Mouse (Mus musculus): ENCODE results near the gene Hmgcl.
A peak's percentile ranks its signal among the peaks of the same experiment; 100 is the strongest.
"Not testable (repeated sequence)": the region's sequence is repeated elsewhere in the genome, so short reads cannot be mapped to it uniquely, and the experiment has no call there.

The Hmgcl gene

DNA sequence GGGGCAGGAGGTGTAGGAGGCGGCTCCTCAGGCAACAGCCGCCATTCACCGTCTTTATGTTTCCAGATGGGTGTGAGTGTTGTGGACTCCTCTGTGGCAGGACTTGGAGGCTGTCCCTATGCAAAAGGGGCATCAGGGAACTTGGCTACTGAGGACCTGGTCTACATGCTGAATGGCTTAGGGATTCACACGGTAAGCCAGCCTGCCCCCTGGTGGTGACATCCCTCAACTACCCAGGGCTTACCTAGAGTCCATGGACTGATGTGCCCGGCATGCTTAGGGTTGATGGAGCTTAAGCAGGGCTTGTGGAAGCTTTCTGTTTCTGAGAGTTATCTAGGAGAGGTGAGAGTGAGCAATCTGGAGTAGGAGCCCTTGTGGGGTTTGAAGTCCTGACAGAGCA lies 14.5 kb downstream of the Hmgcl start:
- DNase-seq (ENCODE audit: low spot score), result peak; percentile 92

DNA sequence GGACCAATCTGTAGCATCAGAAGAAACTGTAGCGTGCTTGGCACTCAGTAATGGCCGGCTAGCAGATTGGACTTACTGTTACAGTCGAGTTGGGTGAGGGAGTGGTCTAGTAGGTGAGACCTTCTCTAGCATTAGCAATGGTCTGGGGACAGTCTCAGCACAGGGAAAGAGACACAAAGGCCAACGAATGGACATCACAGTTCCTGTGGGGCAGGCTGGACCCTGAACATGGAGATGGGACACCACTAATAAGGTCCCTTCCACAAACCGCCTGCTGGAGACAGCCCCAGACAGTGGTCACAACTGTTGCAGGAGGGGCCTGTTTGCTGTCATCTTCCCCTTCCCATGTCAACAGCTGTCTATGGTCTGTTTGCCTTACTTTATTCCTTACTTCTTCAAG lies 15.5 kb downstream of the Hmgcl start:
- no peak for DNase-seq (ENCODE audit: low spot score)

DNA sequence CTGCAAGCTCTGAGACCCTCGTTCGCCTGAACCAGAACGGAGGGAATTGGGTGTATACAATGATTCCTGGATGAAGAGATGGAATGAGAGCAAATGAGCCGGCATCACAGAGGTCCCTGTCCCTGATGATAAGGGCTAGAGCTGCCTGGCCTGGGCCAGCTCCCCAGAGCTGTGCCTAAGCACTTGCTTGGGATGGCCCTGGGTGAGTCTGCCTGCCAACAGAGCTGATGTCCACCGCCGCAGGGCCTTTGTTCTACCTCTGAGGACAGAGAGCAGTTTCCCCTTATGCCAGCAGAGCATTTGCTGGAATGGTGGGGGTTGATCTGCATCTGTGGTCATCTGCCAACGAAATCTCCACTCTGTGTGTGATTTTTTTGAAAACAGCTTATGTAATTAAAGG lies 15.9 kb downstream of the Hmgcl start:
- peak; percentile 51 for DNase-seq (ENCODE audit: low spot score)

GRCm38 (mm10) chr4:135962946-135963345 lies 16.7 kb downstream of the Hmgcl start:
- DNase-seq (ENCODE audit: low spot score), result no peak

DNA sequence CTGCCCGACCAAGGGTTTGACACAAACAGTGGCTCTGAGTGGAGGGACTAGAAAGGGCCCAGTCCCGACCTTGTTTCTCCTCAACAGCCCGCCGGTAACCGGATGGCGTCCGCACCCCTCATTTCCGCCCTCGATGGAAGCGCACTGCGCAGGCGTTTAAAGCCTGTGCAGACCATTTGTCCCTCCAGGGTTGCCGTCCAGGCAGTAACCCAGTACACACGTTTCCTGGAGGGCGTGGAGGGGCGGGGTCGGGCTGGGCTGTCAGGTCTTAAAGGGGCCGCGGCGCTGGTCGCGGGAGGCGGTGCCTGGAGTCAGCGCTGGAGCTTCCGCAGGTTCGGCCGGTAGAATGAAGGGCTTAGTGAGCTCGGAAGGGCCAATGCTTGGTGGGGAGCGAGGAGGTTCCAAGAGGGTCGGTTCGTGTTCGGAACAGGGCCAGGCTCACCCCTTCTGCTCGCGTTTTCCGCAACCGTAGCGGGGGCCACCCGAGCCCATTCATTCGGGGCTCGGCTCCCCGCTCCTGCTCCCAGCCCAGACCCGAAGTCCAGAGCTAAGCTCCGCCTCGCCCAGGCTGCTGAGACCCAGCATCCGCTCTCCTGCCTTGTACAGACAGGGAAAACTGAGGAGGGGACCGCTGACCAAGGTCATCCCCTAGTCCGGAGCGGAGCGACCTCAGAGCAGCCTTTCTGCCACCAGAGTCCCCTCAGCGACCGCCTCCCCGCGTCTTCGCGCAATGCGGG lies 17.4 kb downstream of the Hmgcl start, which contains the start of gene Gale:
Gale (plus strand) TSS at position 271 of the 737 bp plus-strand sequence.
- peak; percentile 97 for DNase-seq (ENCODE audit: low spot score)

GRCm38 (mm10) chr4:135964426-135964825 lies 18.2 kb downstream of the Hmgcl start:
- DNase-seq (ENCODE audit: low spot score), result peak; percentile 88

DNA sequence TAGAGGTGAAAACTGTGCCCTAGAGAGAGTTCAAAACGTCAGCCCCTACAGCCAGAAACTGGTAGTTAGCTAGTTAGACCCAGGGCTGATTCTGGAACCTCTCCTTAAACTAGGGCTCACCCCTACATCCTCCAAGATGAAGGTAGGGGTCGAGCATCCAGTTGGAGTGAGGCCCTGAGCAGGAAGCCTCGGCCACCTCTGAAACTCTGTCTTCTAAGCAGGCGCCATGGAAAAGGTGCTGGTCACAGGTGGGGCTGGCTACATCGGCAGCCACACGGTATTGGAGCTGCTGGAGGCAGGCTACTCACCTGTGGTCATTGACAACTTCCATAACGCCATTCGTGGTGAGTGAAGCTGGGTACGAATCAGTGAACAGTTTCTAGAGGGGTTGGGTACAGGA lies 18.9 kb downstream of the Hmgcl start:
- no peak for DNase-seq (ENCODE audit: low spot score)

GRCm38 (mm10) chr4:135966283-135966682 lies 20.0 kb downstream of the Hmgcl start:
- DNase-seq (ENCODE audit: low spot score), result no peak

GRCm38 (mm10) chr4:135967086-135967760 lies 21.0 kb downstream of the Hmgcl start:
- no peak for DNase-seq (ENCODE audit: low spot score)

GRCm38 (mm10) chr4:135968271-135968869 lies 22.1 kb downstream of the Hmgcl start:
- DNase-seq (ENCODE audit: low spot score), result no peak

DNA sequence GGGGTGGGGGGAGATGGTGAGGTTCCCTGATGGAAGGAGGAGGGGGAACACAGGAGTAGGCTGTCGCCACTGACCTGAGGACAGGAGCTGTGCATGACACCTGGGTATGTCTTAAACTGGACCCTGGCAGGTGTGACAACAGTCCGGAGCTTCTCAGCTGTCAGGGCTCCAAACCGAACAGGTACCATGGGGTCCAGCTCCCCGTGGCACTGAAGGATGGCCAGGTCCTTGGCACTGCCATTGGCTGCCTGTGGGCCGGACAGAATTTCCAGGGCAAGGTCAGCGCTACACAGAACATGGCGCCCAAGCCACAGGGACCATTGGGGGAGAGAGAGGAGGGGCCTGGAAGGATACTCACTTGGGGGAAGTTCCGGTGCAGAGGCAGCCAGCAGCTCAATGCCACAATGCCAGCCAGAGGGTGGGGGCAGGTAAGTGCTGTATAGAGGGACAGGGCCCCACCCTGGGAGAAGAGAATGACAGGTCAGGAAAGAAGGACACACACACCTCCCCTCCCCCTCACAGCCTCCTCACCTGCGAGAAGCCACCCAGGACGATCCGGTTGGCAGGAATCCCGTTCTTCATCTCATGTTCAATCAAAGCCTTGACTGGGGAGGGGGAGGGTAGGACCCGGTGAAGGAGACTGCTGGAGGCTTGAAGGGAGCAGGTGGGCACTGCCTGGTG lies 23.0 kb downstream of the Hmgcl start:
- no peak for DNase-seq (ENCODE audit: low spot score)

- DNase-seq (ENCODE audit: low spot score), result no peak
Measured at GRCm38 (mm10) chr4:135970585-135970984, 24.3 kb downstream of the Hmgcl start.

DNA sequence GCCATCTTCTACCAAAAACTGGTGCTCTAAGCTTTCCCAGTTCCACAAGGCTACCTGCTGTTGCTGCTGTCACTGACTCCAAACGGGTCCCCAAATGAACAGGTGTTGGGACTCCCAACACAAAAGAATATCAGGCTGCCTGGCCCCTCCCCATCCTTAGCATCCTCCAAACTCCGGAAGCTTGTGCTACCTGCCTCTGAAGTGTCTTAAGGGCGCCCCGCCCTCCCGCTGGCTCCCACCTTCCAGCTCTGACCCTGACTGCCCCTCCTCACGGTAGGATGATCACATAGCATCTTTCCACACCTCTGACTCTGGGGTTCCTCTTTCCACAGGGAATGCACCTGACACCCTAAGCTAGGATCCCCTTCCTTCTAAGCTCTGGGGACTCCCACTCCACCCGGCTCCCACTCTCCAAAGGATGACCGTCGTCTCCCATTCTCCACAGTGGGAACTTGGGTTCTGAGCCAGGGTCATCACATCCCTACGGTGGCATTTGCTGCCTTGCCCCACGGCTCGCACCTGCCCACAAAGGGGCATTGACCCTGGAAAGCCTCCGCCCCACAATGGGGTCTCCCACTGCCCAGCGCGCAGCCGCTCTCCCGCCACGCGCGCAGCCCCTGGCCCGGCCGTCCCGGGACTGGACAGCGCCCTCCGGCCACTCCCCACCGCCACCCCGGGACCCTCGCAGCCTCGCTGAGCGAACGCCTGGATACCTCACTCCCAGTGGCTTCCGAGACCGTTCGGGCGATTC lies 25.7 kb downstream of the Hmgcl start:
- DNase-seq (ENCODE audit: low spot score), result peak; percentile 34

DNA sequence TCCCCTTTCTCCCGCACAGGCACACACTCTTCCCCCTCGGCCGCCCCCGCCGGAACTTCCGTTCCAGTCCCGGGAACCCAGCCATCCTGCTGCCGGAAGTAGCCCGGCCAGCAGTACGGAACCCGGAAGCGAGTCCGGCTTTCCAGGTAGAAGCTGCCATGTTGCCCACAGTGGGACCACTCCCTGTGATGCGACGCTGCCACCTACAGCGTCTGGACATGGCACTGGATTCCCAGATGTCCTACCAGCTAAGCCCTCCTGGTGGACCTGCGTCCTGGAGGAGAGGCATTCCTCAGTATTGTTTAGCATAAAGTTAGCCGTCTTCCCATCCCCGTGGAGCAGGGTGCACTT lies 26.3 kb downstream of the Hmgcl start, which contains the start of gene Lypla2:
Lypla2 (minus strand) TSS at position 71 of the 351 bp plus-strand sequence.
- DNase-seq (ENCODE audit: low spot score), result peak; percentile 84

DNA sequence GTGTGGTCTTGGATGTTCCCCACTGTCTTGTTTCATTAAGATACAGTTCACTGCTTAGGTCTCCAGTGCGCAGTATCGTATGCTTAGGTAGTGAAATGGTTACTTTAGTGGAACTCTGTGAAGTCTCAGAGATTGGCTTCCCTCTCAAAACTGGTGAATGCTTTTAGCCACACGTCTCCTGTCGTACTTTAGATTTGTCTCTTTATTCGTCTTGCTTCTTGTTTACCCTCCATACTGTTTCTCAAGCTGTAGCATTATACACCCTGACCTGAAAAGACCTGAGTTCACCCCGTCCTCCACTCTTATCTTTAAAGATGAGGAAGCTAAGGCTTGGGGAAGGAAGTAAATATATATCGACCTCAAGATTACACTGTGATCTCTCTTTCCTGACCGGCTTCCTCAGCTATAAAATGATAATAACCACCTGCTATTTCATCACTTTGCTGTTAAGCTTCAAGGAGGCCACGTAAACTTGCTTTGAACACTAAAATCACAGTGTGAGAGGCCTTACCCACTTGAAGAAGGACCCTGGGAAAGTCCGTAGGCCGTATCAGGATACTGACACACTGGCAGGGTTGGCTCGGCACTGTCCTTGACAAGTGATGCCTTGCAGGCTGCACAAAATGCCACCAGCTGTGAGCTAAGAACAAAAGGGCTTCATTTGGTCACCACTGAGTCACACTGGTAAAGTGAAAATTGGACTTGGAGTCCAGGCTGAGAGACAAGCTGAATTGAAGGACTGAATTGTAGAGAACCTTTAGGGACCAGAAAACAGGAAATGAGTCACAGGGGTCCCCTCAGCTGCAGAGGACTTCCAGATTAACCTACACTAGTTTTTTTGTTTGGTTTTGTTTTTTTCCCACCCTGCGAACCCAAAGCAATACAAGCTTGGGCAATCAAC lies 26.9 kb downstream of the Hmgcl start:
- peak; percentile 69 for DNase-seq (ENCODE audit: low spot score)

GRCm38 (mm10) chr4:135976146-135976545 lies 29.9 kb downstream of the Hmgcl start:
- no peak for DNase-seq (ENCODE audit: low spot score)

- not testable (repeated sequence) for DNase-seq (ENCODE audit: low spot score)
Measured at GRCm38 (mm10) chr4:135980223-135980622, 34.0 kb downstream of the Hmgcl start.

DNA sequence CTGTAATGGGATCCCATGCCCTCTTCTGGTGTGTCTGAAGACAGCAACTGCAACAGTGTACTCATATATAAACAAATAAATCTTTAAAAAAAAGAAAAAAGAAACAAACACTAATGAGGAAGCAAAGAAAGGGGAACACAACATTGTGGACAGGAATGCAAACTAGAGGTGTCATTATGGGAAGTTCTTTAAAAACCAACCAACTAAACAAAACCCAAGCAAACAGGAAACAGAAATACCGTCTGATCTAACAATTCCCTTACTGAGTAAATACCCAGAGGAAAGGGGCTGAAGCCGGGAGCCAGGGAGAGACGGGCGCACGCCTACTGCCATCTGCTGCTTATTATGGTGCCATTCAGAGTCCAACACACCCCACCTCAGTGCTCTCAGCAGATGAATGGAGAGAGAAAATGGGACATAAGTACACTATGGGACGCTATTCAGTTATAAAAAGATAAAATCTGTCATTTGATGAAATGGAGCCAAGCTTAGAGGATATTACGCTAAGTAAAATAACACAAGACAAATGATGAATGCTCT lies 35.3 kb downstream of the Hmgcl start:
- no peak for DNase-seq (ENCODE audit: low spot score)

DNA sequence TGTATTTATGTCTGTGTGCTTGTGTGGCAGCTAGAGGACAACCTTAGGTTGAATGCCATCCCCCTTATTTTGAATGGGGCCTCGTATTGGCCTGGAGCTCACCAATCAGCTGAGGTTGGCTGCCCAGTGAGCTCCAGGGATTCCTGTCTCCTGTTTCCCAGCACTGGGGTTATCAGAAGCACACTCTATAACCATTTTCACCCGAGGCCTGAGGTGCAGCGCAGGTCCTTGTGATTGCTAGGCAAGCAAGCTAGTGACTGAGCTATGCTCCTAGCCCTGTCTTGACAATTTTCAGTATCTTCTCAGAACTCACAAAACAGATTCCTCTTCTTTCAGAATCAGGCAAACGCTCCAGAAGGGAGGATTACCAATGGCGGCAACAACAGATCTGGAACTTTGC lies 38.3 kb downstream of the Hmgcl start:
- no peak for DNase-seq (ENCODE audit: low spot score)

GRCm38 (mm10) chr4:135985193-135985592 lies 38.9 kb downstream of the Hmgcl start:
- DNase-seq (ENCODE audit: low spot score), result no peak
